Mouse (Mus musculus) lung, adult 2 months (tissue): ENCODE results near the gene Oaz1.

Experiments used
- CTCF ChIP-seq: fragments of 200-500 bp; IDR thresholded peaks from 2 replicates; pipeline ENCODE4 v1.5.1; 2011; ENCODE audit warnings: mild to moderate bottlenecking, low read length, control low read depth; ENCODE audit not compliant: insufficient read depth
- POLR2A ChIP-seq: fragments of 200-500 bp; IDR thresholded peaks from 2 replicates; pipeline ENCODE4 v1.6.1; 2011; ENCODE audit warnings: low read depth, mild to moderate bottlenecking, control low read depth, low read length, borderline replicate concordance; ENCODE audit errors: extremely low read depth

- TF ChIP-seq POLR2A (no peak), CTCF (no peak)
Measured at GRCm38 (mm10) chr10:80845732-80846131, 19.3 kb downstream of the Oaz1 start.
